Comparison of ENCODE assay signal across 30 mouse cellular contexts in genomic region chr4:129013151-129013864, GRCm38 (mm10). TPM values are rescaled to one million over a fixed set of nuclear protein-coding genes. Genes with fewer than 3 reads are reported as not detected.
DNase-seq lines count a peak whose midpoint lies in the region; ATAC-seq lines count a peak whose summit lies in the region.
"Had no signal": no experiment of that assay in that cellular context is flagged by ENCODE, and none has a peak within 500 bp of the region (broad histone marks: within the 10 kb centered on the region; RNA-seq: fewer than 3 reads in every experiment).

No protein-coding gene starts in this region.

- no peak overlapping the region for H3K27ac ChIP-seq in kidney, embryonic 14.5 days (ENCODE audit: low read depth, low read length)
- H3K27ac ChIP-seq: hindbrain, embryonic 12.5 days; limb, embryonic 12.5 days; liver, embryonic 14.5 days; midbrain, embryonic 15.5 days; neural tube, embryonic 13.5 days; stomach, postnatal 0 days had no signal

- H3K4me3 ChIP-seq in kidney, embryonic 14.5 days (ENCODE audit: low read length) = no peak overlapping the region
- H3K4me3 ChIP-seq: heart, embryonic 13.5 days; hindbrain, embryonic 12.5 days; limb, embryonic 12.5 days; midbrain, embryonic 15.5 days; neural tube, embryonic 13.5 days had no signal

- H3K4me1 ChIP-seq in kidney, embryonic 14.5 days (ENCODE audit: control insufficient read depth, insufficient read depth, low read length) = 0 out of 2 replicates have a peak, but pooled peaks cover 3% of the 10 kb centered on the region

- no peak overlapping the region for H3K4me2 ChIP-seq in kidney, embryonic 14.5 days (replicated peaks; ENCODE audit: low read depth, low read length)
- H3K4me2 ChIP-seq: heart, embryonic 13.5 days; hindbrain, embryonic 12.5 days; limb, embryonic 12.5 days; midbrain, embryonic 15.5 days; neural tube, embryonic 13.5 days had no signal

- ATAC-seq in kidney, embryonic 14.5 days (ENCODE audit: low FRiP score, low TSS enrichment) = no peak
- ATAC-seq: activated CD4-positive, CD25-positive, alpha-beta regulatory T cell, adult 4 months; forebrain, embryonic 14.5 days; midbrain, embryonic 15.5 days; Patski had no signal

- no peak overlapping the region for H3K9ac ChIP-seq in kidney, embryonic 14.5 days (ENCODE audit: low read depth, low read length)
- H3K9ac ChIP-seq: heart, embryonic 13.5 days; hindbrain, embryonic 12.5 days; limb, embryonic 12.5 days; liver, embryonic 14.5 days; midbrain, embryonic 15.5 days; neural tube, embryonic 13.5 days had no signal

- WGBS in kidney, embryonic 14.5 days = 46% methylated on average over 10 of the region's 10 CpGs

- H3K36me3 ChIP-seq in kidney, embryonic 14.5 days (ENCODE audit: control insufficient read depth, insufficient read depth, low read length) = peaks cover 28% of the 10 kb centered on the region

- H3K9me3 ChIP-seq in kidney, embryonic 14.5 days (ENCODE audit: control insufficient read depth, low read length) = no peaks in the 10 kb centered on the region
- H3K9me3 ChIP-seq: G1E; hindbrain, embryonic 12.5 days; limb, embryonic 12.5 days; midbrain, embryonic 15.5 days; neural tube, embryonic 13.5 days had no signal

- peak; percentile 23 to 29 for DNase-seq in left cerebral cortex, adult 18-20 months (ENCODE audit: low spot score in 2 of 2)
- no peak for DNase-seq in left cerebral cortex, adult 11 months (ENCODE audit: low spot score)
- DNase-seq in right cerebral cortex, adult 18-20 months = peak; percentile 30
- no peak for DNase-seq in right cerebral cortex, postnatal 36 days (ENCODE audit: low spot score in 2 of 2)
- DNase-seq in lung, postnatal 25 days (ENCODE audit: low spot score) = peak; percentile 66
- DNase-seq in kidney, adult 18-20 months = no peak
- DNase-seq: adrenal gland, postnatal 10 days; cerebellum, adult 2 months; cerebellum, postnatal 25 days; gastrocnemius, postnatal 14 days; heart, adult 18-20 months; heart, postnatal 14 days; kidney, adult 11 months; kidney, postnatal 10 days; retina, postnatal 1 day; right cerebral cortex, postnatal 4 days; thymus, adult 2 months; thymus, postnatal 4 days had no signal

- no peaks in the 10 kb centered on the region for H3K27me3 ChIP-seq in kidney, embryonic 14.5 days (ENCODE audit: control insufficient read depth, insufficient read depth, low read length)
- H3K27me3 ChIP-seq: heart, embryonic 13.5 days; limb, embryonic 12.5 days; midbrain, embryonic 15.5 days; neural tube, embryonic 13.5 days; Patski had no signal

RNA-seq across cellular contexts. Expression of gene Ak2, which starts 21.6 kb away (rescaled TPM):
- 10 to 100 TPM; 24.3 to 27.2 TPM for total RNA-seq in left cerebral cortex, adult 18-20 months (2021)
- 152 and 171 TPM in 2 replicates for polyA plus RNA-seq in kidney, embryonic 14.5 days (2014; fragmentation: Nextera tagmentation; extraction: Ambion mirVana)

RNA-seq across cellular contexts. Expression of gene Rnf19b, which starts 44.8 kb away (rescaled TPM):
- total RNA-seq in left cerebral cortex, adult 18-20 months (2021) = 10 to 100 TPM; 54.7 to 59.3 TPM
- polyA plus RNA-seq in kidney, embryonic 14.5 days (2014; fragmentation: Nextera tagmentation; extraction: Ambion mirVana) = 6.0 and 7.6 TPM in 2 replicates

RNA-seq across cellular contexts. Expression of gene Azin2, which starts 51.1 kb away (rescaled TPM):
- total RNA-seq in left cerebral cortex, adult 18-20 months (2021) = 10 to 100 TPM; 45.4 to 47.6 TPM
- 16.0 and 17.0 TPM in 2 replicates for polyA plus RNA-seq in kidney, embryonic 14.5 days (2014; fragmentation: Nextera tagmentation; extraction: Ambion mirVana)
- total RNA-seq: G1E had no signal
- polyA plus RNA-seq: G1E had no signal

Comparison
In these comparisons a context has a peak if more than half of its experiments do, and no peak if none do; other contexts are left out.
1. DNase-seq: peak in left cerebral cortex, adult 18-20 months (2 of 2), right cerebral cortex, adult 18-20 months (single experiment) and lung, postnatal 25 days (single experiment); none in left cerebral cortex, adult 11 months (single experiment), right cerebral cortex, postnatal 36 days (0 of 2) and kidney, adult 18-20 months (single experiment).